Mouse (Mus musculus) cerebellum, postnatal 25 days (tissue): Measurements from ENCODE around the gene Alpk1.
"Not testable (repeated sequence)": the region's sequence is repeated elsewhere in the genome, so short reads cannot be mapped to it uniquely, and the experiment has no call there.

ENCODE experiments used
- DNase-seq, 2 experiments: peaks; one replicate each; pipeline ENCODE4 v3.0.0; 2021; ENCODE audit warnings: mixed read lengths in 2 of 2

Gene Alpk1

DNA sequence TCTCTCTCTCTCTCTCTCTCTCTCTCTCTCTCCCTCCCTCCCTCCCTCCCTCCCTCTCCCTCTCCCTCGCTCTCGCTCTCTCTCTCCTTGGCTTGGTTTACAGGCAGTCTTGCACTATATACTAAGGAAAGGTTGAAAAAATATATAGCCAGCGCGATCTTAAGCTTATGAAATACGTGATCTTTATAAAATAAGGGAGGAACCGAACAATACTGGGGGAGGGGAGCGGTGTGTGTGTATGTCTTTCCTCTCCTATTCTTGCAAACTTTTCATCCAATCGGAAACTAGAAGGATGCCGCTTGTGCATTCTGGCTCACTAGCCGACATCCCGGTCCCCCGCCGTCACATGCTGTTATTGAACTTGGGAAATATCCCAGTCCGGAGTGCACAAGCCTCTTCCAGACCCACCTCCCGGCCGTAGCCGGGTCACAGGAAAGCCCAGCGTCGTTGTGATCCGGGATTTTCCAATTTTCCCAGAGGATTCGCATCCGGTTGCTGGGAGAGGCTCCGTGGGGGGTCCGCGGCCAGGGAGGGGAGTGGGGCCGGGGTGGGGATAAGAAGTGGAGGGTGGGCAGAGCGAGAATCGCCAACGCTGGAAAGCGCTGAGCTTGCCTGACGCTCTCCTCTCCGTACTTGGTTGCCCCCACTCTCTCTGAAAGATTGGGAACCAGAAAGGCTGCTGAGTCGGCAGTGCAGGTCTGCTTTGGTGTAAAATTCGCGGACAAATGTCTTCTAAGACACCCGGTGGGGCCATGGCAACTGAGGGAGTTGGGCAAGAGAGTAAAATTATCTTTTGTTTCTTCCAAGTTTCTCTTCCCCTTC lies 10.1 kb upstream of the Alpk1 start:
- peak; percentile 31 to 45 for DNase-seq

DNA sequence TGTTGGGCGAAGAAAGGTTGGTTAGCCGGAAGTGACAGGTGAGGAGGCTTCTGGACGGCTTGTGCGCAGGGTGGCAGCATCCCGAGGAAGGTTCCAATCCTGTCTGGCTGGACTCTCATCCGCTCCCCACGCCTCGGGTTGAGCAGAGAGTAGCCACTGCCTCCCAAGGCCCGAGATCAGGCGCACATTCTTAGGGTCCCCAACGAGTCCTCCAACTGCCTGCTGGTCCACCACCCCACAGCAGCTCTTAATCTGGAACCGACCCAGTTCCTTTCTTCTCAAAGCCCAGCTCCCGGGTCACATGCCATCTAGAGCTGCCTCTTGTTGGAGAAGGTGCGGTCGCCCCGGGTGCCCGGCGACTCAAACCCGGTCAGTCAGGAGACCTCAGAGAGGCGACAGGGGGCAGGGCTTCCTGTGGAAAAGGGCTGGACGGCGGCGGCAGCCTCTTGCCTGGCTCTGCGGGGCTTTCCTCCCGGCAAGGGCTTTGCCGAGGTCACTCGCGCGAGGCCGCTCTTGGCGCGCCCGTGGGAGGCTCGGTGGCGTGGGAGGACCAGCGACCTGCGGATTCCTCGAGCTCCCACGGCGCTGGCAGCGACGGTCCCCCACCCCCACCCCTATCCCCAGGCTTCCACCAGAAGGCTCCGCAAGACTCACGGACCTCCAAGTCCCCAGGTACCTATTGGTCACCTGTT lies 9.3 kb upstream of the Alpk1 start, which contains the start of gene Tifa:
Gene Tifa (plus strand): TSS at position 306 of the 692 bp plus-strand sequence.
- DNase-seq: peak; percentile 58 to 67

DNA sequence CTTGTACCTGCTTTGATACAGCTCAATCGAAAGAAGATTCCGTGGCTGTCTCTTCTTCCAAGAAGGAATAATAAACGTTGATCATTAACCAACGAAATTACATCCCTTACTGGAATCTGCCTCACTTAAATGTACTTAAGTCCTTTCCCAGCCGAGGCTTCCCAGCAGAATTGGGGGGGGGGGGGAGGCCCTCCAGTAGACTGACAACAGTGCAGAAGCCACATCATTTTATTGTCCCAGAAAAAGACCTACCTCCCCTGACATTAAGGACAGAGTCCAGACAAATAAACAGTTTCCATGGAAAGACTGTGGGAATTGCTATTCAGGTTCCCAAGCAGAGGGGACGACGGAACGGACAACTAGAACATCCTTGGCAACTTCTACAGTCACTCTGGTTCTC lies 8.6 kb upstream of the Alpk1 start:
- no peak for DNase-seq

DNA sequence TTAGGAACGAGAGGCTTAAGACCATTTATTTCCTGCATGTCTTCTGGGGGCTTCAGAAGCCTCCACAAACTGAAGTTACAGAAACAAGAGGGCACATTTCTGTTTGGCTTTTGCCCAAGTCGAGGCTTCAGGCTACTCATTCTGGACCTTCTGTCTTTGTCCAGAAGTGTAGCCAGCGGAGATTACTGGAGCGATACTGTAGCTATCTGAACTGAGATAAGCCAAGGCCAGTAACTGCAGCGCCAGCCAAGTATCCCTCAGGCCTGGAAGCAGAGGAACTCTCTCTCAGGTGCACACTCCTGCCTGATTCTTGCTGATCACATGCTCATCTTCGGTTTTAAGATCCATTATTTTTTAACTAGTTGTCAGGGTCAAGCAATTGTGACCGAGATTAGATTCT lies 7.7 kb upstream of the Alpk1 start:
- DNase-seq: no peak

DNA sequence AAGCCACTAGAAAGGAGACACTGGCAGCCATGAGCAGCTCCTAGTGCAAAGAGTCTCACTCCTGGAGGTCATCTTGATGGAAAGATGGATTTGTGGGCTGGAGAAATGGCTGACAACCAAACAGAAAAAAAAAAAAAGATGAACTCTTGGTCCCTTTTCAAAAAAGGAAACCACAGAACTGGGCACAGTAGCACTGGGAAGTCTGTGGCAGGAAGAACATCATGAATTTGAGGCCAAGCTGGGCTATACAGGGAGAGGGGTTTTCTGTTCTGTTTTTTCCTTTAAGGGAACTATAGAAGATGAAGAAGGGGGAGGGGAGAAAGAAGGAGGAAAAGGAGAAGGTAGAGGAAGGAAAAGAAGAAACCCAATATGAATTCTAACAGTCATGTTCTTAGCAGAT lies 6.7 kb upstream of the Alpk1 start:
- DNase-seq: no peak

DNA sequence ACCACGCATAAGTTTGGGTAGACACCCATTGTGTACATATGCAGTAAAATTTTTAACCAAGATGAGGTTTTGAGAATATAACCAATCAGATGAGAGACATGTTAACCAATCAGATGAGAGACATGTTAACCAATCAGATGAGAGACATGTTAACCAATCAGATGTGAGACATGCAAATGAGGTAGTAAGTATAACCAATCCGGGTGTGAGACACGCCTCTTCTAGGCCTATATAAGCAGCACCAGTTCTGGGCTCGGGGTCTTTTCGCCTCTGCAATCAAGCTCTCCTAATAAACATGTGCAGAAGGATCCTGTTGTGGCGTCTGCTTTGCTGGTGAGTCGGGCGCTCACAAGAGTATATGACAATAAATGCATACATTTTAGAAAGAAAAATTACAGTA lies 3.4 kb upstream of the Alpk1 start:
- not testable (repeated sequence) for DNase-seq

DNA sequence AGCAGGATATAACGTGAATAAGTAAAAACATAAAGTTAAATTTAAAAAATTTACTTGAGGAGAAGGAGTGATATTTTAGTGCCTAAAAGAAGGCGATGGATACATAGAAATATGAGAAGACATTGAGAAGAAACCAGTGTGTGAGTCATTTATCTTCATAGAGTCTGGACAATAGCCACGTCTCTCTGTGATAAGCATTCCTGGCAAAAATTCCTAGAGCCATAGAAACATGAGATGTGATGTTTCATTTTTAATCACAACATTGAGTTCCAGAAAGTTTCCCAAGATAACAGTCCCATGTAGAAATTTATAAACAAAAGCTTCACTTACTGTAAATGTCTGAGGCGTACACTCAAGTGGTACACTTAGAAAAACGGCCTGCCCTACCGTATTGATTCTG lies 2.6 kb upstream of the Alpk1 start:
- DNase-seq: no peak

DNA sequence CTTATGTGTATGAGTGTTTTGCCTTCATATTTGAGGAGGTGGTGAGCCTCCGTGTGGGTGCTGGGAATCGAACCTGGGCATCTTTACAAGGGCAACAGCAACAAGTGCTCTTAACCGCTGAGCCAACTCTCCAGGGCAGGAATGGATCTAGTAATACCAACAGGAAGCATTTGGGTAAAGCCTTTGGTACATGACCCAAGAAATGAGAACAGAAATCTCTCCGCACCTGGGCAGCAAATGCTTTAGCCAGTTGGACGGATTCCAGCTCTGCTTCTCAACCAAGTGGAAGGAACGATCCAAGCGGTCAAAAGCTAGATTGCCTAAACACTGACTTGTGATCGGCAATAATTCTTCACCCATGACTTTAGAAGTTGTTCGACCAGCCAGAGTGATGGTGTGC lies 594 bp upstream of the Alpk1 start:
- peak in 1 of 2 experiments; percentile 22 for DNase-seq

DNA sequence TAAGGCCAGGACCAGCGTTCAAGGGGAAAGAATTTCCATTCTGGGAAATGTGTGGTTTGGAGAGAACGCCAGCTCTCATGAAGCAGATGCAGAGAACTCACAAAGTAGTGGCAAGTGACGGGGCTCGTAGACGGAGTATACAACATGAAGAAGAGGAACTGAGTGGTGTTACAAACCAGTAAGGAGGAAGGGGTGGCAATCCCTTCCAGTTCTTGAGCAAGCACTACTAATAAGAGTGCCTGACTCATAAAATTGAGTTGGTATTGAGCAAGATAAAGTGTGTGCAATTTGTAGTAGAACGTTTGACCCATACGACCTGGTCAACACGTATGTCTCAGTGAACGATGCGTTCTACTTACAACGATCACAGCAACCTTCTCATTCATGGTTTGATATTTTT lies 11.2 kb downstream of the Alpk1 start:
- no peak for DNase-seq

DNA sequence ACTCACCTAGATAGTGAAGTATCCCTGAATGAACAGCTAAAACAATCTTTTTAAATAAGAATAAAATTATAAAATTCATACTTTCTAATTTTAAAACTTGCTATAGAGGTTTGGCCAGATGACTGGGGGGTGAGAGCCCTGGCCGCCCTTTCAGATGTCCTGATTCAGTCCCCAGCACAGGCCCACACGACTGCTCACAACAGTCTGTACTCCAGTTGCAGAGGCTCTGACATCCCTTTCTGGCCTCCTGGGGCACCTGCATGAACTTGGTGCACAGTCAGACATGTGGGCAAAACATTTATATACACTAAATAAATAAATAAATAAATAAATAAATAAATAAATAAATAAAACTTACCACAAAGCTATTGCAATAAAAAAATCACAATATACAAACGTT lies 14.4 kb downstream of the Alpk1 start:
- no peak for DNase-seq

DNA sequence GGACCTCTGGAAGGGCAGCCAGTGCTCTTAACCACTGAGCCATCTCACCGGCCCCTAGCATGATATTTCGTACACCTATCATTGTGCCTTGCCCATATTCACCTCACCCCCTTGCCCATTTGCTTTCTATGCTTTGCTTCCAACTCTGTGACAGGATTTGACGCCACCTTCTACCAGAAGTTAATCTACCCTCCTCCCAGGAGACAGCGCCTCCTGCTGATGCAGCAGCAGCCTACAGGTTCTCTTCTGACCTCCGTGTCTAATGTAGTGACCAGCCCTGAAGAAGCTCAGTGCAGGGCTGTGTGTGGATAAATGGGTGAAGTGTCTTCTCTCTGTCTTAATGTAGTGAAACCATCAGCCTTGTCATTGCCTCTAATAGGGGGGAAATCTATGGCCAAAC lies 15.8 kb downstream of the Alpk1 start:
- no peak for DNase-seq

DNA sequence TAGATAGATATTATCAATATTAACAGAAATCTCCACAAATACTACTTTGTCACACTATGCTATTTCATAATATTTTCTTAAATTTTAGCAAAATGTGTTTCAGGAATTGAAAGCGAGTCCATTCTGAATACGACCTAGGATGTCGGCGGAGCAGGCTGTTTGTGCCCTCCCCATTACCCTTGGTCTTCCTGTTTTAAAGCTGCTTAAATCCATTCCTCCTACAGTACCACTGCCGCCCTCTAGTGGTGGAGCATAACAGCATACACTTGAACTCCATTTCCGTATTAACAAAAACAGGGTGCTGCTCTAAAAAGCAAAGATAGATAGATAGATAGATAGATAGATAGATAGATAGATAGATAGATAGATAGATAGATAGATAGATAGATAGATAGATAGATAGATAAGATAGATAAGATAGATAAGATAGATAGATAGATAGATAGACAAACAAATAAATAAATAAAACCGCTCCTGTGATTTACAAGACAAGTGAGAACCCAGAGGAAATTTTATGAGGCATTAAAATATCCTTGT lies 17.2 kb downstream of the Alpk1 start:
- peak; percentile 58 to 84 for DNase-seq

DNA sequence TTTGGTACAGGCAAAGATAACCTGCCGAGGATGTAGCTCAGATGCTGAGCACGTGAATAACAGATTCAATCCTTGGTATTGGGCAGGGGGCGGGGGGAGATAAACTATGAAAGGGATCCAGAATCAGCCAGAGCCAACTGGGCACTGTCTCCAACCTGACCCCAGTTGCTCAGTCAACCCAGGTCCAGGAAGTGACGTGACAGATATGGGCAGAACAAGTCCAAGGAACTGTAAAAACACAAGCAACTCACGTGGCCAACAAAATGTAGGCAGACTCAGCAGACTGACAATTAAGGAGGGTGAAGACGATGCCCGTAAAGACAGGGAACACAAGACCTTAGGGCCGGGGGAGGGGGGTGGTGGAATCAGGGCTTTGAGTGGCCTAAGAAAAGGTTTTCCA lies 17.9 kb downstream of the Alpk1 start:
- no peak for DNase-seq

DNA sequence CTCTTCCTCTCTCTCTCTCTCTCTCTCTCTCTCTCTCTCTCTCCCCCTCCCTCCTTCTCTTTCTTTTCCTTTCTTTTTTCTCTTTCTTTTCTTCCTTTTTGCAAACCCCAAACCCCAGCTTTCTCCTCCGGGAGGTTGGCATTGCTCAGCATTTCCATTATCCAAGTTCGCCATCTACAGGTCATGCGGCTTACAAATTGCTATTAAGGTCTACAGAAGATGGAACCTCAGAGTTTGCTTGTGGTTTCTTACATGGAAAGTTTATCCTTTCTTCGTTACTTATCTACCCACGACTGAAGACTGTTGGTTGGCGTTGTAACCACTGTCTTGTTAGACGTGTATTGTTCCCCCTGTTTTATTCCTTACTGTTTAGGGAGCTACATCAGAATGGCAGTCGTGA lies 21.1 kb downstream of the Alpk1 start:
- DNase-seq: peak in 1 of 2 experiments; percentile 41

DNA sequence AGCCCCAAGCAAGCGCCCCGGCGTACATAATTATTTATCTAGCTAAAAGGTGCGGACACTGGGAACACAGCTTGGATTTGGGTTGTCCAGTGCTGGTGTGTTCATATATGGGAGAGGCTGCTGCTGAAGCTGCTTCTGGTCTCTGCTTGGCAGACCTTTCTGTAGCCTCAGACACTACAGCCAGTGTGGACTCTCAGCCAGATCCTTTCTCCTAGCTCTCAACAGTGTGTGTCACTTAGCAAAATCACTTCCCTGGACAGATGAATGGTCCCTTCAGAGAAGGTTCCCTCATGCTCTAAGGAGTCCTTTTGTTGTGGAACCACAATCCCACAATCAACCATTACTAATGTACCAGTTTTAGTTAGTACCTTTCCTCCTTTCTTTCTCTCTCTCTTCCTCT lies 21.5 kb downstream of the Alpk1 start:
- DNase-seq: no peak

DNA sequence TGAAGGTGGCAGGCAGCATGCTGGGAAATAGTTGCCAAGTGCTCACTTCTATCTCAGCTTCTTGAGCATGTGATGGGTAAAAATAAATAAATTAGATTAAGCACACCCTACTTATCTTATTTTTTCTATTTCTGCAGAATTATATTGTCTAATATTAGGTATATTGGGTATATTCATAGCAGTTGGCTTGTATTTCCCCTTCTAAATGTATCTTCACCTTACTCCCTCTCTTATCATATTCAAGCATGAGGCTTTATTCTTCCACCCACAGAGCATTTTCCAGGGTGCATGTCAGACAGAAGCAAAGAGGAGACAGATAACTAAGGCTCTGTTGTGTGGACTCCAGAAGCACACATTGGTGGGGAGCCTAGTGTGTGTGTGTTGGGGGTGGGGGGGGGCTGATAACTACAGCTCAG lies 22.4 kb downstream of the Alpk1 start:
- DNase-seq: no peak

DNA sequence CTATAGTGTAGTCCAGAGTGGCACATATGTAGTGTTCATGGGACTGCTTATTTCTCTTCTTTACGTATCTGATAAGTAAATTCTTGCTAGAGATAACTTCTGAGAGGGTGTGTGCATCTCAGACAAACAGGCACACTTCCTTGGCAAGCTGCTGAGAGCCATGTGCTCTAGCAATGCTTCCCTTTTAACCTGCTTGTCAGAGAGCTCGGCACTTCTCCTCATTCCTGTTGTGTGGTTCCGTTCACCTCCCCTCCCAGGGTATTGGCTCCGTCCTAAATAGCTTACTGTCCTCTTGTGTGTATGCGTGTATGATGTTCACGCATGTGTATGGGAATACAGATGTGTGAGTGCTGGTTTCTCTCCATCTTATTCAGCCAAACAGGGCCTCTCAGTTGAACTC lies 23.9 kb downstream of the Alpk1 start:
- no peak for DNase-seq

DNA sequence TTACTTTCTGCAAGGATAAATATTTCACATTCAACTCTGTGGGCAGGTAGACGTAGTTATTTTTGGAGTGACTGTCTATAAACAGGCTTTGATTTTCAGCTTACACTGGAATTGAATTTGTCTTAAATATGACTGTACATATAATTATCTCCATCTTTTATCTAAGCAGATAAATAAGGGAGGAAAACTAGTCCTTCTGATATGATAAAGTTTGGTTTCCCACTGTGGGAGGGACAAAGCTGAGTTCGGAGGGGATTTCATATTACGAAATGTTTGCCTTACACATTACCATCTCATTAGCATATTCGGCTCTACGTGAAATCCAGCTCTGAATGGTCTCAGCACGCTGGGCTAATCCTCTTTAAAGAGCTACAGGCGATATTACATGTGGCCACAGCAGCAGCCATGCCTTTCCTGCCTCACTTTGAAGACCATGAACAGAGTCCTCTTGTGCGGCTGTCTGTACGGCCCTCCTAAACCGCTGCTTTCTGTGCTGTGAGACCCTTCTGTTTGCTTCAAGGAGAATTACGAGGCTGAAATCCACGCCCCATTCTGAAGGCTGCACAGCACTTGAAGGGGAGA lies 30.3 kb downstream of the Alpk1 start:
- no peak for DNase-seq

DNA sequence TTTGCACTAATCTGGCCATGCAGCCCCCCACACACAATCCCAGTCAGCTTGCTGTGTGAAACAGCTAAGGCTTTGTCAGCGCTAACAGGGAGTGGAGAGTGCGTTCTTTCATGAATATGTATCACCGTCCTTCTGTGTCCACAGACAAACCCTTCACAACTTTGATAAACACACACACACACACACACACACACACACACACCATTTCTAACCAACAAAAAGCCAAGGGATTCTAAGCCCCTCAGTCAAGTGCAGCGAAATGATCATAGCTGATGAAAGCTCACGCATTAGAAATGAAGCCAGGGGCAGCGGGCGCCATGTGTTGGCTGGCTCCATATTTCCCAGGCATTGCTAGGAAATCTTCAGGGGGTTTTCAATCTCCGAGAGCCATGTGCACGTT lies 31.1 kb downstream of the Alpk1 start:
- DNase-seq: no peak

DNA sequence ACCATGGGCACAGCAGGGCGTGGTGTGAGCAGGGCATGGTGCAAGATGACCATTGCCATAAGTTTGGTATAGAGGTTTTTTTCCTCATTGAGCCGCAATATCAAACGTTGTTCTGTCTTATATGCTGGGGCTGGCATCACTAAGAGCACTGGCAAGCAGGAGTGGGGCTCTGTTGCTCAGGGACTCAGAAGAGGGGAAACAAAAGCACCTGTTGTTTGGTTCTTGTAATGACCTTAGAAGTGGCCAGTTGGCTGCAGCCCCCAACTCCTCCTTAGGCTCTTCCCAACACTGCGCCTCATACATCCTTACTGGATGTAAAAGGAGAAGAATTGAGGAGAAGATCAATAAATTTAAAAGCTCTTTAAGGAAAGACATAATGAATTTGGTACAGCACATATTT lies 31.7 kb downstream of the Alpk1 start:
- no peak for DNase-seq

DNA sequence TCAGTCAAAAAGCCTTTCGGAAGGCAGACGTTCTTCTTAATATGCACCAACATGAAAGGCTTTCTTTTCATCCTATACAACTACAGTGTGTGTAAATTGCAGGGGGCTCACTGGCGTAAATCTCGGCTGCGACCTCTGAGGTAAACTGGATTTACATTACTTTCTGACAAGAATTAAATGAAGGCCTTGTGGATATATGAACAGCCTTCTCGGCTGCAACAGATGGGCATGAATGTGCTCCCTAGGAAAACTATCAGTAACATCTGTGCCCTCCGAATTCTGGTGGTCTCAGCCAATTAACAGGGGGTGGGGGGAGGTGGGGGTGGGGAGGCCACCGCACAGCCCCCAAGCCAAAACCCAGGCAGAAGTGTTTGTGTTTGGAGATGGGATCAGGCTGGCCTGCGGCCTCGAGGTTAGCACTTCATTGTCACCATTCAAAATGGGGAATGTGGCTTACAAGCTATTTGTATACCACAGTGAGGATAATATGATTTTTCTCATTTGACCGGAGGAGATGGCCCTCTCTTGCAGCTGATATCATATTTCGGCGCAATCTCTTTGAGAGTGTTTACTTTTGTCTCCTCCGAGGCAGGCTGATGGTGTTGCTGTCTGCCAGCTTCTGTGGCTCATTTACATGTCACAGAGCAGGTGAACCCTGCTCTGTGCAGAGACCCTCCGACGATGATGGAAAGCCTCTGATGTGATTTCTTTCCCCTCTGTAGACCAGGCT lies 34.3 kb downstream of the Alpk1 start:
- DNase-seq: no peak

DNA sequence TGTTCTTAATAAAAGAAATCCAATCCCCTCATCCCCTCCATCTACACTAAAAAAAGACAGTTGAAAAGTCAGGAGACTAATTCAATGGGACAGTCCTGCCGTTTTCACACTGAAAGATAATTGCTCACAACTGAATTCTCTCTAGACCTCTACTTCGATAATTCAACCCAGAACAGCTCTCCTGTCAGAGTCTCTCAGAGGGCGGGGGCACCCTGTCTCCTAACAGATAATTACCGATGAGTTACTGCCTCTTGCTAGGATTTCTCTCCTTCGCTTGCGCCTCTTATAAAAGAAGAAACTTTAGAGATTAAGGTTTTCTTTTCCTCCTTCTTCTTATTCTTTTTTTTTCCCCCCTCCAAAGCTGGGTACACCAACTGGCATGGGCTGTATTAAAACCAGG lies 34.8 kb downstream of the Alpk1 start:
- DNase-seq: no peak
